Mouse (Mus musculus) neural tube, embryonic 12.5 days (tissue): ENCODE measurements at regions not wholly inside any gene's neighbourhood (a gene's known extent, or its start where the extent isn't known, plus 50 kb on each side); places are given as distances from the start of the nearest gene placed in this dataset.

Experiments
- ATAC-seq: fragments of 200-750 bp; cut with Nextera tagmentation; 2 replicates; pipeline ENCODE4 v1.8.0; 2017; ENCODE audit warnings: low read depth, mild to moderate bottlenecking, moderate TSS enrichment, moderate library complexity; ENCODE audit not compliant: low FRiP score
- H3K27ac ChIP-seq: fragments of 300-500 bp; sonication (generic); 2 replicates; pipeline ENCODE4 v1.5.1; 2016
- H3K27me3 ChIP-seq: fragments of 300-500 bp; sonication (generic); replicated peaks from 2 replicates; pipeline ENCODE4 v1.6.1; 2016; ENCODE audit warnings: mild to moderate bottlenecking
- H3K36me3 ChIP-seq: fragments of 300-500 bp; sonication (generic); 2 replicates; pipeline ENCODE4 v1.6.1; 2016; ENCODE audit warnings: mild to moderate bottlenecking
- H3K4me1 ChIP-seq: fragments of 300-500 bp; sonication (generic); 2 replicates; pipeline ENCODE4 v1.6.1; 2016
- H3K4me2 ChIP-seq: fragments of 300-500 bp; sonication (generic); replicated peaks from 2 replicates; pipeline ENCODE4 v1.6.1; 2016; ENCODE audit warnings: mild to moderate bottlenecking
- H3K4me3 ChIP-seq: fragments of 300-500 bp; sonication (generic); 2 replicates; pipeline ENCODE4 v1.5.1; 2016
- H3K9ac ChIP-seq: fragments of 300-500 bp; sonication (generic); 2 replicates; pipeline ENCODE4 v1.6.1; 2016; ENCODE audit warnings: mild to moderate bottlenecking
- H3K9me3 ChIP-seq: fragments of 300-500 bp; sonication (generic); 2 replicates; pipeline ENCODE4 v1.6.1; 2016; ENCODE audit warnings: mild to moderate bottlenecking
- WGBS: fragments of 180-500 bp; shearing (Covaris S2); methylation state at CpG from one replicate; pipeline ENCODE4 v1.1.7; 2016; 5-methylcytosine and 5-hydroxymethylcytosine counted together

- H3K9me3 ChIP-seq, result no peaks in the 10 kb centered on the region
- H3K9ac ChIP-seq, result no peak overlapping the region
- WGBS, result 49% methylated on average over 7 of the region's 7 CpGs
- no peaks in the 10 kb centered on the region for H3K36me3 ChIP-seq
- no peak overlapping the region for H3K4me3 ChIP-seq
- H3K4me1 ChIP-seq, result no peaks in the 10 kb centered on the region
- no peak overlapping the region for H3K27ac ChIP-seq
- ATAC-seq, result no peak
- H3K27me3 ChIP-seq, result no peaks in the 10 kb centered on the region
- H3K4me2 ChIP-seq, result no peak overlapping the region
These were observed 787.8 kb downstream of the Nr4a2 start for GRCm38 (mm10) chr2:56335974-56336373.

GRCm38 (mm10) chr2:56364065-56364464 is 759.7 kb downstream of the Nr4a2 start:
- Histone ChIP-seq H3K4me3 (no peak overlapping the region), H3K4me2 (no peak overlapping the region), H3K9ac (no peak overlapping the region), H3K9me3 (no peaks in the 10 kb centered on the region), H3K27ac (no peak overlapping the region), H3K27me3 (no peaks in the 10 kb centered on the region), H3K36me3 (no peaks in the 10 kb centered on the region), H3K4me1 (no peaks in the 10 kb centered on the region)
- whole genome bisulfite sequencing, result 78% methylated on average over 3 of the region's 3 CpGs
- no peak for ATAC-seq
